Comparison of ENCODE assay signal across 10 mouse cellular contexts in genomic region chr7:112919845-112920244, GRCm38 (mm10). TPM values are rescaled to one million over a fixed set of nuclear protein-coding genes. Genes with fewer than 3 reads are reported as not detected.
DNase-seq lines count a peak whose midpoint lies in the region; ATAC-seq and TF ChIP-seq lines count a peak whose summit lies in the region.
"Had no signal": no experiment of that assay in that cellular context is flagged by ENCODE, and none has a peak within 500 bp of the region (broad histone marks: within the 10 kb centered on the region; RNA-seq: fewer than 3 reads in every experiment).

No protein-coding gene starts in this region.

- H3K9ac ChIP-seq in hindbrain, embryonic 16.5 days (ENCODE audit: low read depth, low read length) = no peak overlapping the region
- no peak overlapping the region for H3K9ac ChIP-seq in limb, embryonic 14.5 days (ENCODE audit: low read depth, low read length, severe bottlenecking)
- H3K9ac ChIP-seq: heart, embryonic 13.5 days; neural tube, embryonic 12.5 days had no signal

- no peak overlapping the region for H3K4me3 ChIP-seq in thymus, adult 2 months (ENCODE audit: control insufficient read depth, insufficient read depth, low read length)
- no peak overlapping the region for H3K4me3 ChIP-seq in hindbrain, embryonic 16.5 days (ENCODE audit: low read length)
- no peak overlapping the region for H3K4me3 ChIP-seq in limb, embryonic 14.5 days (replicated peaks; ENCODE audit: low read length)
- H3K4me3 ChIP-seq: heart, embryonic 13.5 days; neural tube, embryonic 12.5 days had no signal

- no peaks in the 10 kb centered on the region for H3K27me3 ChIP-seq in thymus, adult 2 months (ENCODE audit: control insufficient read depth, insufficient read depth, low read length)
- no peaks in the 10 kb centered on the region for H3K27me3 ChIP-seq in hindbrain, embryonic 16.5 days (replicated peaks; ENCODE audit: control insufficient read depth, insufficient read depth, low read length)
- H3K27me3 ChIP-seq in limb, embryonic 14.5 days (ENCODE audit: control insufficient read depth, insufficient read depth, low read length) = no peaks in the 10 kb centered on the region

- peak; percentile 49; the same call in 1 of the 2 replicates for ATAC-seq in hindbrain, embryonic 16.5 days
- ATAC-seq in limb, embryonic 14.5 days (ENCODE audit: low FRiP score, low read depth) = no peak
- ATAC-seq in granulocyte monocyte progenitor cell, adult 5-6 weeks (replicated peaks; ENCODE audit: poor library complexity, severe bottlenecking) = no peak

- WGBS in thymus, adult 2 months = 1% methylated on average over 4 of the region's 4 CpGs
- WGBS in hindbrain, embryonic 16.5 days = 4% methylated on average over 4 of the region's 4 CpGs
- 2% methylated on average over 4 of the region's 4 CpGs for WGBS in limb, embryonic 14.5 days

- TF ChIP-seq CTCF in thymus, adult 2 months (IDR thresholded peaks at IDR 0.05; ENCODE audit: borderline replicate concordance, control insufficient read depth, extremely low read depth, insufficient read depth, low read length, poor library complexity) = no peak

- no peaks in the 10 kb centered on the region; the same call in 1 of the 2 replicates for H3K4me1 ChIP-seq in thymus, adult 2 months (replicated peaks; ENCODE audit: control insufficient read depth, insufficient read depth, low read length)
- H3K4me1 ChIP-seq in hindbrain, embryonic 16.5 days (ENCODE audit: control insufficient read depth, insufficient read depth, low read depth, low read length) = peaks cover 11% of the 10 kb centered on the region
- H3K4me1 ChIP-seq in limb, embryonic 14.5 days (ENCODE audit: control insufficient read depth, insufficient read depth, low read length) = no peaks in the 10 kb centered on the region

- H3K4me2 ChIP-seq in hindbrain, embryonic 16.5 days (ENCODE audit: low read length) = no peak overlapping the region
- H3K4me2 ChIP-seq in limb, embryonic 14.5 days (replicated peaks; ENCODE audit: low read depth, low read length, severe bottlenecking) = no peak overlapping the region
- H3K4me2 ChIP-seq: heart, embryonic 13.5 days; neural tube, embryonic 12.5 days had no signal

- DNase-seq in thymus, adult 2 months = peak; percentile 8
- no peak for DNase-seq in thymus, adult 18-20 months
- peak; percentile 80 for DNase-seq in adrenal gland, postnatal 14 days
- DNase-seq in embryo, embryonic 11.5 days (ENCODE audit: low read depth, low spot score) = peak; percentile 43
- peak; percentile 82 for DNase-seq in limb, embryonic 14.5 days (ENCODE audit: low spot score)
- DNase-seq in right cerebral cortex, adult 18-20 months = peak; percentile 57

- TF ChIP-seq POLR2A in thymus, adult 2 months (IDR thresholded peaks at IDR 0.05; ENCODE audit: control insufficient read depth, extremely low read depth, insufficient read depth, low read length, poor library complexity) = no peak
- no peak for TF ChIP-seq POLR2A in limb, embryonic 14.5 days (IDR thresholded peaks at IDR 0.05; ENCODE audit: borderline replicate concordance, extremely low read depth, insufficient read depth, insufficient read length)

- no peaks in the 10 kb centered on the region for H3K36me3 ChIP-seq in thymus, adult 2 months (ENCODE audit: control insufficient read depth, insufficient read depth, low read length)
- no peaks in the 10 kb centered on the region for H3K36me3 ChIP-seq in hindbrain, embryonic 16.5 days (ENCODE audit: control insufficient read depth, insufficient read depth, low read length)
- no peaks in the 10 kb centered on the region for H3K36me3 ChIP-seq in limb, embryonic 14.5 days (ENCODE audit: control insufficient read depth, insufficient read depth, low read length)
- H3K36me3 ChIP-seq: heart, embryonic 13.5 days; neural tube, embryonic 12.5 days had no signal

- H3K27ac ChIP-seq in thymus, adult 2 months (ENCODE audit: control insufficient read depth, insufficient read depth, low read length) = no peak overlapping the region
- no peak overlapping the region for H3K27ac ChIP-seq in hindbrain, embryonic 16.5 days (ENCODE audit: low read depth, low read length)
- H3K27ac ChIP-seq in limb, embryonic 14.5 days (replicated peaks; ENCODE audit: low read depth, low read length) = no peak overlapping the region
- H3K27ac ChIP-seq: heart, embryonic 13.5 days; neural tube, embryonic 12.5 days had no signal

- no peaks in the 10 kb centered on the region for H3K9me3 ChIP-seq in hindbrain, embryonic 16.5 days (ENCODE audit: control insufficient read depth, low read length)
- no peaks in the 10 kb centered on the region for H3K9me3 ChIP-seq in limb, embryonic 14.5 days (ENCODE audit: control insufficient read depth, low read length)
- H3K9me3 ChIP-seq: heart, embryonic 13.5 days; neural tube, embryonic 12.5 days had no signal

RNA-seq across cellular contexts. Expression of gene Rassf10, which starts 33.9 kb away (rescaled TPM):
- 0.92 and 0.99 TPM in 2 replicates for polyA plus RNA-seq in thymus, adult 2 months (2012; rRNA removed)
- 4.7 and 5.2 TPM in 2 replicates for total RNA-seq in adrenal gland, postnatal 14 days (2021)
- polyA plus RNA-seq in hindbrain, embryonic 16.5 days (2015; fragmentation: Nextera tagmentation; extraction: Ambion mirVana) = 3.7 and 3.9 TPM in 2 replicates
- polyA plus RNA-seq in limb, embryonic 14.5 days (2012; rRNA removed) = 1.5 and 2.1 TPM in 2 replicates
- 4.5 and 5.1 TPM in 2 replicates for polyA plus RNA-seq in limb, embryonic 14.5 days (2014; fragmentation: Nextera tagmentation; extraction: Ambion mirVana)
- not detected in 2 replicates for total RNA-seq in granulocyte monocyte progenitor cell, adult 5-6 weeks (2014; fragmentation: Nextera tagmentation)
- 0.43 TPM in 1 of 2 replicates, not detected in the other for total RNA-seq in granulocyte monocyte progenitor cell, adult 5-6 weeks (2017)

Comparison
In these comparisons a context has a peak if more than half of its experiments do, and no peak if none do; other contexts are left out.
1. DNase-seq: peak in thymus, adult 2 months (single experiment), adrenal gland, postnatal 14 days (single experiment), embryo, embryonic 11.5 days (single experiment), limb, embryonic 14.5 days (single experiment) and right cerebral cortex, adult 18-20 months (single experiment); none in thymus, adult 18-20 months (0 of 2).